Mouse (Mus musculus) liver, embryonic 14.5 days (tissue): ENCODE measurements around the gene Ankrd33b.

Experiments used
- CTCF ChIP-seq: IDR thresholded peaks from 2 replicates; pipeline ENCODE4 v1.5.1; 2016; ENCODE audit warnings: antibody characterized with exemption, low read depth, control low read depth
- EP300 ChIP-seq: IDR thresholded peaks from 2 replicates; pipeline ENCODE4 v1.6.1; 2016; ENCODE audit warnings: antibody characterized with exemption, low read depth

DNA sequence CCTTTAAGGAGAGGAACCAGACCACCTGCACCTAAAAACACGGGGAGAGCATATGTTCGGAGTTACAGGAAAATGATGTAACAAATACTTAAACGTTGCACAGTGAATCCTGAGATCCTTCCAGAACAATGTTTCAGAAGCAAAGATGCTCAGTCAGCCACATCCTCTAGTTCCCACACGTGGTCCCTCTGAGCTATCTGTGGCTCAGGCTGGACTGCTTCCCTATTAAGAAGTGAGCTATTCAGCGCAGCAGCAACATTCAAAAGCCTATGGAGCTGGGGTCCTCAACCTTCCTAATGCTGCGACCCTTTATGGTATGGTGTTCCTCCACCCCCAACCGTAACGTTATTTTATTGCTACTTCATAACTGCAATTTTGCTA is 3.6 kb downstream of the Ankrd33b start:
- TF ChIP-seq CTCF (no peak), EP300 (no peak)
